Comparison of ENCODE assay signal across 36 mouse cellular contexts in the genomic region with DNA sequence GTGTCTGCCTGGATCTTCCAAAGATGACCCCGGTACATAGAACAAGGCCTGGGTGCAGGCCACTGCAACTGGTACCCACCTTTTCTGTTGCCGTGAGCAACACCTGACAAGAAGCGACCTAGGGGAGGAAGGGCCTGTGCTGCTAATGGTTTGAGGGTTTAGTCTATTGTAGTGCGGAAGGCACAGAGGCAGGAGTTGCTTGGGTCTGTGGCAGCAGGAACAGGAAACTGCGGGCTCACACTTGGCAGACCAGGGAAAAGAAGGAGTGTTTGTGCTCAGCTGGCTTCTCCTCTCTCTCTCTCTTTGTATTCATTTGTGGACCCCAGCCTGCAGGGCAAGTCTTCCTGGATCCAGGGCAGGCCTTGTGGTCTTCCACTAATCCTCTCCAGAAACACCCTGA.
"Had no signal": no experiment of that assay in that cellular context is flagged by ENCODE, and none has a peak within 500 bp of the region (broad histone marks: within the 10 kb centered on the region; RNA-seq: fewer than 3 reads in every experiment).

No protein-coding gene starts in this region.

- H3K27me3 ChIP-seq: hindbrain, embryonic 13.5 days; hindbrain, embryonic 15.5 days; intestine, embryonic 15.5 days had no signal

- H3K9ac ChIP-seq: heart, embryonic 12.5 days; heart, embryonic 13.5 days; heart, embryonic 15.5 days; hindbrain, embryonic 12.5 days; hindbrain, embryonic 13.5 days; hindbrain, embryonic 14.5 days; hindbrain, embryonic 15.5 days; intestine, embryonic 15.5 days; kidney, embryonic 15.5 days had no signal

- H3K27ac ChIP-seq: heart, embryonic 10.5 days; heart, embryonic 13.5 days; heart, embryonic 15.5 days; hindbrain, embryonic 12.5 days; hindbrain, embryonic 13.5 days; hindbrain, embryonic 14.5 days; hindbrain, embryonic 15.5 days; hindbrain, postnatal 0 days; intestine, embryonic 15.5 days; kidney, embryonic 15.5 days; kidney, postnatal 0 days; layer of hippocampus, adult 2 months; left cerebral cortex, adult 2 months had no signal

- H3K4me1 ChIP-seq: heart, embryonic 10.5 days; heart, embryonic 12.5 days; heart, embryonic 13.5 days; heart, embryonic 15.5 days; intestine, embryonic 15.5 days; kidney, embryonic 15.5 days had no signal

- ATAC-seq: hindbrain, embryonic 16.5 days; hindbrain, postnatal 0 days; inflammation-experienced regulatory T-cells, adult 6 months; intestine, embryonic 15.5 days; intestine, embryonic 16.5 days; intestine, postnatal 0 days had no signal

- H3K36me3 ChIP-seq: heart, embryonic 10.5 days; heart, embryonic 12.5 days; heart, embryonic 13.5 days; heart, embryonic 15.5 days; hindbrain, embryonic 10.5 days; hindbrain, embryonic 12.5 days; hindbrain, embryonic 13.5 days; hindbrain, embryonic 15.5 days; intestine, embryonic 15.5 days; kidney, embryonic 15.5 days had no signal

- H3K9me3 ChIP-seq: heart, embryonic 10.5 days; heart, embryonic 12.5 days; heart, embryonic 13.5 days; heart, embryonic 15.5 days; hindbrain, embryonic 10.5 days; hindbrain, embryonic 12.5 days; hindbrain, embryonic 13.5 days; hindbrain, embryonic 15.5 days; intestine, embryonic 15.5 days; kidney, embryonic 15.5 days had no signal

- H3K4me2 ChIP-seq: heart, embryonic 11.5 days; heart, embryonic 12.5 days; heart, embryonic 13.5 days; heart, embryonic 15.5 days; hindbrain, embryonic 12.5 days; hindbrain, embryonic 13.5 days; hindbrain, embryonic 14.5 days; hindbrain, embryonic 15.5 days; intestine, embryonic 15.5 days; kidney, embryonic 15.5 days had no signal

- DNase-seq: heart, postnatal 10 days; heart, postnatal 14 days; heart, postnatal 36 days; heart, postnatal 4 days; kidney, adult 11 months; kidney, adult 18-20 months; kidney, adult 2 months; kidney, adult 8-10 months; kidney, adult 9 months; kidney, postnatal 10 days; kidney, postnatal 14 days; kidney, postnatal 25 days; kidney, postnatal 36 days; kidney, postnatal 4 days; layer of hippocampus, adult 9-11 months; layer of hippocampus, postnatal 36 days had no signal

- H3K4me3 ChIP-seq: heart, embryonic 10.5 days; heart, embryonic 12.5 days; heart, embryonic 13.5 days; heart, embryonic 15.5 days; hindbrain, embryonic 10.5 days; hindbrain, embryonic 12.5 days; hindbrain, embryonic 13.5 days; hindbrain, embryonic 15.5 days; intestine, embryonic 15.5 days; kidney, embryonic 15.5 days; layer of hippocampus, adult 2 months; left cerebral cortex, adult 2 months had no signal
